Mouse (Mus musculus): ENCODE measurements around the gene Ung. TPM values are rescaled to one million over a fixed set of nuclear protein-coding genes. Genes with fewer than 3 reads are reported as not detected.

Ung gene
- polyA plus RNA-seq, 1 experiment from 2014 or later, result 4.5 TPM

- TF ChIP-seq CTCF (IDR thresholded peaks at IDR 0.05) (peak; percentile 41), EP300 (IDR thresholded peaks at IDR 0.05) (no peak)
- Histone ChIP-seq H3K4me3 (ENCODE audit: low read depth, low read length) (no peak overlapping the region), H3K4me1 (ENCODE audit: insufficient read depth, low read depth, low read length) (no peaks in the 10 kb centered on the region), H3K9me3 (ENCODE audit: low read length) (no peaks in the 10 kb centered on the region), H3K9ac (replicated peaks; ENCODE audit: low read depth) (no peak overlapping the region), H3K36me3 (ENCODE audit: insufficient read depth, low read length) (no peaks in the 10 kb centered on the region), H3K27me3 (replicated peaks; ENCODE audit: insufficient read depth, low read length) (no peaks in the 10 kb centered on the region), H3K4me2 (replicated peaks; ENCODE audit: low read depth, low read length) (no peak overlapping the region), H3K27ac (ENCODE audit: low read length) (no peak overlapping the region)
- DNase-seq (ENCODE audit: low spot score), result peak; percentile 40
- 46% methylated on average over 12 of the region's 12 CpGs for WGBS
- ATAC-seq, result no peak
These were observed 32.1 kb downstream of the Ung start for GRCm38 (mm10) chr5:114162106-114162815.

- DNase-seq (ENCODE audit: low spot score) (no peak), ATAC-seq (no peak)
- Histone ChIP-seq H3K4me3 (ENCODE audit: low read depth, low read length) (no peak overlapping the region), H3K9me3 (ENCODE audit: low read length) (no peaks in the 10 kb centered on the region), H3K36me3 (ENCODE audit: insufficient read depth, low read length) (no peaks in the 10 kb centered on the region), H3K27ac (ENCODE audit: low read length) (no peak overlapping the region), H3K4me1 (ENCODE audit: insufficient read depth, low read depth, low read length) (no peaks in the 10 kb centered on the region), H3K27me3 (replicated peaks; ENCODE audit: insufficient read depth, low read length) (no peaks in the 10 kb centered on the region), H3K4me2 (replicated peaks; ENCODE audit: low read depth, low read length) (no peak overlapping the region), H3K9ac (replicated peaks; ENCODE audit: low read depth) (no peak overlapping the region)
- TF ChIP-seq CTCF (IDR thresholded peaks at IDR 0.05) (no peak), EP300 (IDR thresholded peaks at IDR 0.05) (no peak)
- WGBS, result 54% methylated on average over 6 of the region's 6 CpGs
These were observed 33.0 kb downstream of the Ung start for GRCm38 (mm10) chr5:114163117-114163696.

DNA sequence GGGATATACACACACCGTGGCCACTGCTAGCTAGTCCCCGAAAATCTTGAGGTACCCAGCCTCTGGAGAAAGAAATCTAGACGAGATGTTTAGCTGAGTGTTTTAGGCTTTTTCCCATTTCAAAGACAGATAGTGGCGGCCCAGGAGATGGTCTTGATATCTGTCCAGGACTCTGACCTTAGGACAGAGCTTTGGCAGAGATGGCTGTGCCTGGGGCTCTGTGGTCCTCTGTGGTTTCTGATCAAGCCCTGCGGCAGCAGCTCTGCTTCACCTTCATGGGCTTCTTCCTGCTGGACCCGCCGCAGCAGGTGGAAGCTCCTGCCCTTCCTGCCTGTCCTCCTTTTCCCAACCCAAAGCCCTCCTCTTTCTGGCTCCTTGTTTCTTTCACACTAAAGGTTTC lies 40.2 kb downstream of the Ung start:
- Histone ChIP-seq H3K36me3 (ENCODE audit: insufficient read depth, low read length) (no peaks in the 10 kb centered on the region), H3K4me2 (replicated peaks; ENCODE audit: low read depth, low read length) (no peak overlapping the region), H3K9ac (replicated peaks; ENCODE audit: low read depth) (no peak overlapping the region), H3K4me3 (ENCODE audit: low read depth, low read length) (no peak overlapping the region), H3K27me3 (replicated peaks; ENCODE audit: insufficient read depth, low read length) (no peaks in the 10 kb centered on the region), H3K4me1 (ENCODE audit: insufficient read depth, low read depth, low read length) (no peaks in the 10 kb centered on the region), H3K27ac (ENCODE audit: low read length) (no peak overlapping the region), H3K9me3 (ENCODE audit: low read length) (no peaks in the 10 kb centered on the region)
- ATAC-seq (no peak), DNase-seq (ENCODE audit: low spot score) (no peak)
- 71% methylated on average over 7 of the region's 7 CpGs for WGBS
- TF ChIP-seq CTCF (IDR thresholded peaks at IDR 0.05), result no peak
- TF ChIP-seq EP300 (IDR thresholded peaks at IDR 0.05), result no peak

- no peak for ATAC-seq
- Histone ChIP-seq H3K4me2 (replicated peaks; ENCODE audit: low read depth, low read length) (no peak overlapping the region), H3K27me3 (replicated peaks; ENCODE audit: insufficient read depth, low read length) (no peaks in the 10 kb centered on the region), H3K4me1 (ENCODE audit: insufficient read depth, low read depth, low read length) (no peaks in the 10 kb centered on the region; the same call in 1 of the 2 replicates), H3K27ac (ENCODE audit: low read length) (no peak overlapping the region), H3K9me3 (ENCODE audit: low read length) (no peaks in the 10 kb centered on the region), H3K4me3 (ENCODE audit: low read depth, low read length) (no peak overlapping the region), H3K36me3 (ENCODE audit: insufficient read depth, low read length) (no peaks in the 10 kb centered on the region), H3K9ac (replicated peaks; ENCODE audit: low read depth) (no peak overlapping the region)
- no peak for DNase-seq (ENCODE audit: low spot score)
- WGBS, result 83% methylated on average over 3 of the region's 3 CpGs
- TF ChIP-seq CTCF (IDR thresholded peaks at IDR 0.05) (no peak), EP300 (IDR thresholded peaks at IDR 0.05) (no peak)
These were observed 42.8 kb downstream of the Ung start for GRCm38 (mm10) chr5:114172936-114173335.

DNA sequence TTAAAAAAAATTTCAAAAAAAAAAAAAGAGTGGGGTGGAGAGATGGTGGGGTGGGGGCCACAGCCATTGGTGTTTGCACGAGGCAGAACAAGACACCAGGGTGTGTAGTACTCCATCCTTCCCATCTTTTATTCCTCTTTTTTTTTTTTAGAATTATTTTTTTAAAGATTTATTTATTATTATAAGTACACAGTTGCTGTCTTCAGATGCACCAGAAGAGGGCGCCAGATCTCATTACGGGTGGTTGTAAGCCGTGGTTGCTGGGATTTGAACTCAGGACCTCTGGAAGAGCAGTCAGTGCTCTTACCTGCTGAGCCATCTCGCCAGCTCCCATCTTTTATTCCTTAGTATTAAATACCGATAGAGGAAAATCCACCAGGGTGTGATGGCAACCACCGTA lies 43.3 kb downstream of the Ung start:
- DNase-seq (ENCODE audit: low spot score), result no peak
- ATAC-seq, result no peak
- 64% methylated on average over 7 of the region's 7 CpGs for WGBS
- Histone ChIP-seq H3K27me3 (replicated peaks; ENCODE audit: insufficient read depth, low read length) (no peaks in the 10 kb centered on the region), H3K36me3 (ENCODE audit: insufficient read depth, low read length) (no peaks in the 10 kb centered on the region), H3K9me3 (ENCODE audit: low read length) (no peaks in the 10 kb centered on the region), H3K27ac (ENCODE audit: low read length) (no peak overlapping the region), H3K4me3 (ENCODE audit: low read depth, low read length) (no peak overlapping the region), H3K9ac (replicated peaks; ENCODE audit: low read depth) (no peak overlapping the region), H3K4me2 (replicated peaks; ENCODE audit: low read depth, low read length) (no peak overlapping the region), H3K4me1 (ENCODE audit: insufficient read depth, low read depth, low read length) (no peaks in the 10 kb centered on the region; the same call in 1 of the 2 replicates)
- TF ChIP-seq CTCF (IDR thresholded peaks at IDR 0.05) (peak; percentile 31; the same call in 1 of the 2 replicates), EP300 (IDR thresholded peaks at IDR 0.05) (no peak)

DNA sequence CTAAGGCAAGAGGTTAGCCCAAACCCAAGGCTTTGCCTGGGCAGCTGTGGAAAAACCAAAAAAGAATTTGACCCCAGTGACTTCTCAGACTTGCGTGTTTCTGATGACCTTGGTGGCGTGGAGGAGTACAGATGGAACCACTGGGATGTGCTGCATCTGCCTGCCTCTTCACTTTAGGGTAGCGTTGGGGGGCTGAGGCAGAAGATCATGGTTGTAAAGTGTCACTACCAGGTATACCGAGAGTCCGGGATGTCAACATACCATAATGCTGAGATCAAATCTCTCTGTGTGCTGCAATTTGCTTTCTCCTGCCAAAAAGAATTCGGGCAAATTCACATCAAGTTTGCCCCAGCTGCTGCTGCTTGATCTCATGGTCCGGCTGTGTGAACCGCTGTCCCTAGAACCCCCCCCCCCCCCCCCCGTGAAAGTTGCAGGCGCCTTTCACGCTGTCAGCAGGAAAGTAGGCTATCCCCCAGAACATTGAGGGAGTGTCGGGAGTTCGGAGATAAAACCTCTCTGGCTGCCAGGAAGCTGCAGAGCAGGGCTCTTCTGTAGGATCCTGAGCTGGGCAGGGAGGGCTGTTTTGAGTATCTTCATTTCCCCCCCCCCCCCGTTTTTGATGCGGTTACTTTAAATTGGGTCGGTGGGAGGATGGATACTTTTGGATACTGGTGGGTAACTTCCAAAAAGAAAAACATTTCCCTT lies 43.8 kb downstream of the Ung start:
- H3K4me3 ChIP-seq (ENCODE audit: low read depth, low read length), result no peak overlapping the region
- WGBS, result 19% methylated on average over 13 of the region's 16 CpGs
- DNase-seq (ENCODE audit: low spot score) (peak; percentile 26), ATAC-seq (no peak)
- no peaks in the 10 kb centered on the region for H3K27me3 ChIP-seq (replicated peaks; ENCODE audit: insufficient read depth, low read length)
- no peaks in the 10 kb centered on the region for H3K9me3 ChIP-seq (ENCODE audit: low read length)
- no peaks in the 10 kb centered on the region; the same call in 1 of the 2 replicates for H3K4me1 ChIP-seq (ENCODE audit: insufficient read depth, low read depth, low read length)
- no peak overlapping the region for H3K27ac ChIP-seq (ENCODE audit: low read length)
- H3K4me2 ChIP-seq (replicated peaks; ENCODE audit: low read depth, low read length), result peak overlapping the region; percentile 11; the same call in 1 of the 2 replicates
- no peaks in the 10 kb centered on the region for H3K36me3 ChIP-seq (ENCODE audit: insufficient read depth, low read length)
- H3K9ac ChIP-seq (replicated peaks; ENCODE audit: low read depth), result no peak overlapping the region
- TF ChIP-seq CTCF (IDR thresholded peaks at IDR 0.05) (no peak), EP300 (IDR thresholded peaks at IDR 0.05) (no peak)
